Mouse (Mus musculus) stomach, postnatal 0 days (tissue): ENCODE measurements at regions not wholly inside any gene's neighbourhood (a gene's known extent, or its start where the extent isn't known, plus 50 kb on each side); places are given as distances from the start of the nearest gene placed in this dataset.

Experiments
- CTCF ChIP-seq: IDR thresholded peaks from 2 replicates; pipeline ENCODE4 v1.5.1; 2016; ENCODE audit warnings: antibody characterized with exemption, low read depth, mild to moderate bottlenecking, moderate library complexity
- EP300 ChIP-seq: optimal IDR thresholded peaks from 2 replicates; pipeline ENCODE3; 2016; ENCODE audit warnings: antibody characterized with exemption

GRCm38 (mm10) chr13:107639620-107640019 is 404.6 kb upstream of the Smim15 start:
- TF ChIP-seq EP300 (no peak), CTCF (no peak)
